Mouse (Mus musculus): ENCODE measurements around the gene Rarres2. TPM values are rescaled to one million over a fixed set of nuclear protein-coding genes. Genes with fewer than 3 reads are reported as not detected.

The Rarres2 gene
- 10 to 100 TPM; 16.6 to 32.1 (median 21.9) TPM for total RNA-seq (2022)

DNA sequence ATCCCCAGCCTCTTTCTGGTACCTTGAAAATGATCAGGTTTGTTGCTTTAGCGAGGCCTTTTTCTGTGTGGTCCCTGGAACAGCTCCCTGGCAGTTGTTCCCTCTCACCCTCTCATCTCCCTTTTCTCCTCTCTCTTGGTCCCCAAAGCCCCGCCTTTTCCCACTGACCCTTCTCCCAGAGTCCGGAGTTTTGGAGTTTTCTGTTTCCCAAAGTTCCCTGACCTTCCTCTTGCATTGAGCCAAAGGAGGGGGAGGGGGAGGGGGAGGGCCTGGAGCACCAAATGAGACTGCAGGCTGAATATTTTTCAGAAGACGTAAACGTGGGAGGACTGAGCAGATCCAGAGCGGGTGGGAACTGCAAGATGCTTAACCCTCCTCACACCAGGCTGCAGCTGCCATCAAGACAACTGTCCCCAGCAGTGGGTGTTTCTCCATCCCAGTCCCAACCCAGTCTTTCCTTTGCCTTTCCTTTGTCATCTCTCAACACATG, at the start of gene Rarres2:
Gene Rarres2 (minus strand): TSS at position 218 of the 490 bp plus-strand sequence.
- no peak for DNase-seq (ENCODE audit: low spot score in 2 of 2)

DNA sequence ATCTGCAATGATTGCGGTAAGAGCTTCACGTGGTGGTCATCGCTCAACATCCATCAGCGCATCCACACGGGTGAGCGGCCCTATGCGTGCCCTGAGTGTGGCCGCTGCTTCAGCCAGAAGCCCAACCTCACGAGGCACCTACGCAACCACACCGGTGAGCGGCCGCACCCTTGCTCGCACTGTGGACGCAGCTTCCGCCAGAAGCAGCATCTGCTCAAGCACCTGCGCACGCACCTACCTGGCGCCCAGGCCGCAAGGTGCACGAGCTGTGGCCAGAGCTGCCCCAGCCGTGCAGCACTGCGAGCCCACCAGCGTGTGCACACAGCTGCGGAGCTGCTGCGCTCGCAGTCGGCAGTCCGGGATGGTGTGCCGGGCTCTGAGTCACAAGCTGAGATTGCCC, 47.4 kb upstream of the Rarres2 start:
- DNase-seq (ENCODE audit: low spot score in 2 of 2) = no peak

DNA sequence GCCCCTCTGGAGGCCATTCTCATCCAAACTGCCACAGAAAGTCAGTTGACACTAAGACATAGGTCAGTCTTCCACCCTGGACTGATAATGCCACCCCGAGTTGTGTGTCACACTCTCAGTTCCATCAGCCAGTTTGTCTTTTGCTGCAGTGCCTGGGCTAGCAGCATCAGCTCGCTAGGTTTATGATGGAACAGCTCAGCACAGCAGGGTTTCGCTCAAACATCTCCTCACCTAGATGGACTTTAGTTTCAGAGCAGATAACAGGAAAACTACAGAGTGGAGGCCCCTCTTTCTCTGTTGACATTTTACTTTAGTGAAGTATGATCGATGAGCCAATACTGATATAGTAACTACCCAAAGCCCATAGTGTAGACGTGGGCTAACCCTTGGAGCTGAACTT, 42.2 kb upstream of the Rarres2 start:
- DNase-seq (ENCODE audit: low spot score in 2 of 2) = no peak

DNA sequence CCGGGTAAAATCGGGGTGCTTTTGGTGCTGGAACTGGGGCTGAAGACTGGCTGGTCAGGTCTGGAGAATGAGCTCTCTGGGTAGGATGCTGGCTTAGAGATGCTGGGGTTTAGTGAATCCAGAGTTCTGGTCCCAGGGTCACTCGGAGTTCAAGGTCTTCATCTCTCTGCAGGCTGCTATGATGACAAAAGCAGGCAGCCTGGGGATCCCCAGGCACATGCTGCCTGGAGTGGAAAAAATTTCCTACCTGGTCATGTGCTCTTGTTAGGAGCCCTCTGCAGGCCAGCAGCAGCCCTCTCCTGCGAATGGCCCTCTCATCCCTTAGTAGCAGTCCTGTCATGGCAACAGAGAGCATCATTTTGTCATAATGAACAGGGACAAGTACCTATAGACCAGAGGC, 40.9 kb upstream of the Rarres2 start:
- DNase-seq (ENCODE audit: low spot score in 2 of 2) = no peak

DNA sequence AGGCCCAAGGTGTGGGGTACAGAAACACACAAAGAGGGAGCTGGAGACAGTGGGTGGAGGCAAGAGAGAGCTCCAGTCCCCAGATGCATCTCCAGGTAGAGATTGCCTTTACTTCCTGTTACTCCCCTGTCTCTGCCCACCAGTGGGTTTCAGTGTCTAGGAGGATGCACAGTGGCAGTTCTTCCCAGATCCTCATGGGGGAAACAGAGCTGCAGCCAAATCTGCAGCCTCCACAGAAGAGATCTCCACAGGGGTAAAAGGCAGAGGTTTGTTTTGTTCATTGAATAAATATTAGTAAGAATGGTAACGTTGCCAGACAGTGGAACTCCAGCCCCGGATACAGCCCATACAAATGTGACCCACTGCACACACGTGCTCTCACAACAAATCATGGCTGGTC, 38.1 kb upstream of the Rarres2 start:
- DNase-seq (ENCODE audit: low spot score in 2 of 2) = no peak

DNA sequence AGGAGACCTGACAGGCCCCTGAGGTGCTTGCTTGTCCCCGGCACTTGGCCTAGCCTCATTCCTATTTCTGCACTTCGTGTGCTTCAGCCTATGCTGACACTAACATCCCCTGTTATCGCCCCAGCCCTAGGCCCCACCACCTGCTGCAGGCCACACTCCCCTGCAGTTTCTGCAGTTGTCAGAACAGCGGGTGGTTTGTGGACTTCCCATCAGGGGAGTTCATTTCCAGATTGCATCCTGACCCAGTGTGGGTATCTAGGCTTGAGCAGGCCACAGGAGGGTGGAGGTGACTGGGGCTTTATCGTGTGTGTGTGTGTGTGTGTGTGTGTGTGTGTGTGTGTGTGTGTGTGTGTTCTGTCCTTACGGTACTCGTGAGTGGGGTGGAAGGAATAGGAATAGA, 36.9 kb upstream of the Rarres2 start:
- DNase-seq (ENCODE audit: low spot score in 2 of 2) = no peak

DNA sequence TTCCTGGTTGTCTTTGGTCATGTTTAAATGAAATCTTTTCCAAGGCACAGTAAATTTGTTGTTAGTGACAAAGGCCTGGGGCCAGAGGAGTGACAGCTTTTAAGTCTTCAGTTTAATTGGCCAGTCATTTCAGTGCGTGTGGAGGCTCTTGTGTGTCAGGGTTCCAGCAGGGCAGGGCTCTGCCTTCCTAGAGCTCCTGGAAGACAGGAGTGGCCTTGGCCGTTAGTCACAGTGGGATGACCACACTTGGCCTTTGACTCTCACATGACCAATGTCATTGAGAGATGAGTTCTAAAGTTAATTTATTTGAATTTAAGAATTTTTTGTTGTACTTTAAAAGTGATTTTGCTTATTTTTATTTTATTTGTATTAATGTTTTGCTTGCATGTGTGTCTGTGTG, 35.5 kb upstream of the Rarres2 start:
- DNase-seq (ENCODE audit: low spot score in 2 of 2) = no peak

DNA sequence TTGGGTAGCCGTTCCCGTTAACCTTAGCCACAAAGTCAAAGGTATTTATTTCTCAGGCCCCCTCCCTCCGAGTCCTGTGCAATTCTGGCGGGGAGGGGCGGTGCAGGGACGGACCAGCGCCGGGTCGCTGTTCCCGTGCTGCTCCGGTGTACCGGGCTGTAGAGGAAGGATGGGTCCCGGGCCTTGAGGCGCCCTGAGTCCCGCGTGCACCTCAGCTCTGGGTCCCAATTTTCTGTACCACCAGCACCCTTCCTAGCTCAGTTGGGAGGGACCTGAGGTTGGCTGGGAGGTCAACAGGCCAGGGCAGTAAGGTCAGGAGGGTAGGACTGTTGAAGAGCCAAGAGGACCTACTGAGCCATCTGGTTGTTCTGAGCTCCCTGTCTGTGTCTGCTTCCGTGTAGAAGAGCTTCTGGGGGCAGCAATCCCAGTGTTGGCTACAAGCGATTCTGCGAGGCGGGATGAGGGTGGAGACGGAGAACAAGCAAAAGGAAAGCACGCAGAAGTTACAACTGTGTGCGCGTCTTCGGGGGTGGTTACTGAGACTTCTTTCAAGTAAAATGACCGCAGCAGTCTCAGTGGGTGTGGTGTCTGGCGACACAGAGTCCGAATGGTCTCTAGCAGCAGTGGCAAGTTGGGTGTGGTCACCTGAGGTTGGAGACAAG, 29.6 kb upstream of the Rarres2 start:
- no peak for DNase-seq (ENCODE audit: low spot score in 2 of 2)

DNA sequence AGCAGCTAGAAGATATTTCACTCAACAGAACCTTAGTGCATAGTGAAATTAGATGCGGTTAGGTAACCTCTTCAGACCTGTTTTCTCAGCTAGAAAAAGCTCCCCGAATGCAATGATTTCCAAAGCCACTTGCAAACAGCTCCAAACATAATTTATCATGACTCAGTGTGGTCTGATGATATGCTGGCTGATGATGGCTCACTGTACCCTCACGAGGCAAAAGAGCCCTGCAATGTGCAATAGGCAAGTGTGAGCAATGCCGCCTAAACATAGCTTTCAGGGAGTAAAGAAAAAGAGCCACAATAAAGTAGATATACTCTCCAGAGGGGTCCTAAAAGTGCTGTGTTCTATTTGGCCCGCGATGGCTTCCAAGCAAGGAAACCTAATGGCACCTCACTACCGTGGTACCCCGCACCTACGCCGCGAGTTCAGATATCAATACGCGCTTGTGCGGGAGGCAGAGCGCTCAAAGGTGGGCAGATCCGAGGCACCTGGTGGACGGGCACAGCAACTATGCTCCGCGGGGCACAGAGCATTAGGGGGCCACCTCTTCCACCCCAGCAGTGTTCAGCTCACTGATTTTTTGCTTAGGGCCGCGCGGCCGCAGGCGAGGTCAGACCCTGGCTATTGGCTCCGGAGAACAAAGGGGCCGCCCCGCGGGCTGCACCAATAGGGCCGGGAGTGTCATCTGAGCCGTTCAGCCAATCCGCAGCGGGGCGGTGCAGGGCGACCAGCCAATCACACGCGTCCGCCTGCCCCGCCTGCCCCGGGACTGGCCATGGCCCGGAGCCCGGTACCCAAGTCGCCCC, 28.9 kb upstream of the Rarres2 start, which contains the start of gene Zfp775:
Gene Zfp775 (plus strand): TSS at position 793 of the 809 bp plus-strand sequence.
- DNase-seq (ENCODE audit: low spot score in 2 of 2) = peak; percentile 94 to 96

DNA sequence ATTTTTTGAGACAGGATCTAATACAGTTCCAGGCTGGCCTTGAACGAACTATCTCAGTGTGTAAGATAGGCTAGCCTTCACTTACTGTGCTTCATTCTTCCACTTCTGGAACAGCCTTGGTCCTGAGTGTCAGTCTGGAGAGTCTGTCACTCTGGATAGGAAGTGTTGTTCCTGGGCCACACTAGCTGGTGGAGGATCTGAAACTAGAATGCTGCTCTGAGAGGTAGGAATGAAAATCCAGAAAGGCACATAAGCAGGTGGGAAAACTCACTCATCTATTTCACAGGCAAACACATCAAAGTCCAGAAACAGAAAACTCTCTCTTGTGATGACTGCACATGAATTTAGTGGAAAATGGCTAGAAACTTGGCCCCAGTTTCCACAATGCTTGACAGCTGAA, 28.0 kb upstream of the Rarres2 start:
- no peak for DNase-seq (ENCODE audit: low spot score in 2 of 2)

DNA sequence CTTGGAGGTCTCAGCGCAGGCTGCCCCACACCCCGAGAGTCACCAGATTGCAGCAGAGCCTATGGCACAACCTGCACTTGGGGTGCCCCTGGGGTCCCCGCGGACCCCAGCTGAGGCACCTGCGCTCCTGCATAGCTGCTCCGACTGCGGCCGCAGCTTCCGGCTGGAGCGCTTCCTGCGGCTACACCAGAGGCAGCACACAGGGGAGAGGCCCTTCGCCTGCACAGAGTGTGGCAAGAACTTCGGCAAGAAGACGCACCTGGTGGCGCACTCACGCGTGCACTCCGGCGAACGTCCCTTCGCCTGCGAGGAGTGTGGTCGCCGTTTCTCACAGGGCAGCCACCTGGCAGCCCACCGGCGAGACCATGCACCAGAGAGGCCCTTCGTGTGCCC, 24.6 kb upstream of the Rarres2 start:
- no peak for DNase-seq (ENCODE audit: low spot score in 2 of 2)

DNA sequence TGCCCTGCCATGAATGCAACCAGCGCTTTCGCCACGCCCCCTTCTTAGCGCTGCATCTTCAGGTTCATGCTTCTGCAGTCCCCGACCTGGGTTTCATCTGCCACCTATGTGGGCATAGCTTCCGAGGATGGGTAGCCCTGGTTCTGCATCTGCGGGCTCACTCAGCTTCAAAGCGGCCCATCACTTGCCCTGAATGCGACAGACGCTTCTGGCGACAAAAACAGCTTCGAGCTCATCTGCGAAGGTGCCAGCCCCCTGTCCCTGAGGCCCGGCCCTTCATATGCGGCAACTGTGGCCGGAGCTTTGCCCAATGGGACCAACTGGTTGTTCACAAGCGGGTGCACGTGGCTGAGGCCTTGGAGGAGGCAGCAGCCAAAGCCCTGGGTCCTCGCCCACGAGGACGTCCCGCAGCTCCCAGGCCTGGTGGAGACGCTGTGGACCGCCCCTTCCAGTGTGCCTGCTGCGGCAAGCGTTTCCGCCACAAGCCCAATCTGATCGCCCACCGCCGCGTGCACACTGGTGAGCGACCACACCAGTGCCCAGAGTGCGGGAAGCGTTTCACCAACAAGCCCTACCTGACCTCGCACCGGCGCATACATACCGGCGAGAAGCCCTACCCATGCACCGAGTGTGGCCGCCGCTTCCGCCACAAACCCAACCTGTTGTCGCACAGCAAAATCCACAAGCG, 24.1 kb upstream of the Rarres2 start:
- DNase-seq (ENCODE audit: low spot score in 2 of 2) = no peak

DNA sequence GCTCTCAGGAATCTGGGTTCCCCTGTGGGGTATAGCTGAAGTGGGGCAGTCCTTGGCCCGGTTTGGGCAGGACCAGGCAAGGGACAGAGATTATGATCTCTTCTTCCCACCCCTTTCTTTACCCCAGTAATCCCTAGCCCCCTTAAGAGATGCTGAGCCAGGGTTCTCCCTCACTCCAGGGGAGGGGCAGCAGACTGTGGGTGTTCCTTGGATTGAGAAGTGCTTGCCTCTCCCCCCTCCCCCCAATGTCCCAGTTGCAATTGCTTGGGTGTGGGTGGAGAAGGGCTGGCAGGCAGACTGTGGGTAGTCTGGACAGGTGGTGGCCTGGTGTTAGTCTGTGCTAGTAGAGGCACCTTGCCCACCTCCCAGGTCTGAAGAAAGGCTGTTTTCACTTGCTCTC, 22.7 kb upstream of the Rarres2 start:
- no peak for DNase-seq (ENCODE audit: low spot score in 2 of 2)

DNA sequence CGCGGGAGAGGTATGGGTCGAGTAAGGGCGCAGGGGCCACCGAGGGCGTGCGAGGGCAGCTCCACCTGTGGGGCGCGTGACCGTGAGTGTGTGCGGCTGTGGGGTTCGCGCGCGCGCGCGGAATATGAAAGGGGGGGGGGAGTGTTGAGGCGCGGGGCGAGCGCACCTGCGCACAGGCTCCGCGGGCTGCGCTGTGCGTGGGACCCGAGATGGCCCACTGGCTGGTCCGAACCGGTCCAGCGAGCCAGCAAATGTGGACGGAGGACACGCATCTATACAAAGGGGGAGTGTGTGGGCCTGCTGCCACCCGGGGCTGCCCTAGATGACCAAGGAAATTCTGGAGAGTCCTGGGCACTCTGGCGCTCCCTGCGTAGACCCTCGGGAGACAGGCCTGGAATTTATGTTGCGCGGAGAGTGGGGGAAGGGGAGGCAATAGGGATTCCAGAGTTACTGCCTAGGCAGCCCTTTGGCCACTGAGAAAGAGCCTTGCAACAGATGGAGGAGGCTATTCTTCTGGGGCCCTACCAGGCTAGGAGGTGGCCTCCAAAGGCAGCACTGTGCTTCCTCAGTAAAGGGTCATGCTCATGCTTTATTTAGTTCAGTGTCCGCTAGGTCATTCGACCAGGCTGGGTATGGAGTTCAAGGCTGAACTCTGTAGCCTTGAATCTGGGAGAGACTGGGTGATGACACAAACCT, 21.6 kb upstream of the Rarres2 start:
- DNase-seq (ENCODE audit: low spot score in 2 of 2) = peak; percentile 51 to 60

DNA sequence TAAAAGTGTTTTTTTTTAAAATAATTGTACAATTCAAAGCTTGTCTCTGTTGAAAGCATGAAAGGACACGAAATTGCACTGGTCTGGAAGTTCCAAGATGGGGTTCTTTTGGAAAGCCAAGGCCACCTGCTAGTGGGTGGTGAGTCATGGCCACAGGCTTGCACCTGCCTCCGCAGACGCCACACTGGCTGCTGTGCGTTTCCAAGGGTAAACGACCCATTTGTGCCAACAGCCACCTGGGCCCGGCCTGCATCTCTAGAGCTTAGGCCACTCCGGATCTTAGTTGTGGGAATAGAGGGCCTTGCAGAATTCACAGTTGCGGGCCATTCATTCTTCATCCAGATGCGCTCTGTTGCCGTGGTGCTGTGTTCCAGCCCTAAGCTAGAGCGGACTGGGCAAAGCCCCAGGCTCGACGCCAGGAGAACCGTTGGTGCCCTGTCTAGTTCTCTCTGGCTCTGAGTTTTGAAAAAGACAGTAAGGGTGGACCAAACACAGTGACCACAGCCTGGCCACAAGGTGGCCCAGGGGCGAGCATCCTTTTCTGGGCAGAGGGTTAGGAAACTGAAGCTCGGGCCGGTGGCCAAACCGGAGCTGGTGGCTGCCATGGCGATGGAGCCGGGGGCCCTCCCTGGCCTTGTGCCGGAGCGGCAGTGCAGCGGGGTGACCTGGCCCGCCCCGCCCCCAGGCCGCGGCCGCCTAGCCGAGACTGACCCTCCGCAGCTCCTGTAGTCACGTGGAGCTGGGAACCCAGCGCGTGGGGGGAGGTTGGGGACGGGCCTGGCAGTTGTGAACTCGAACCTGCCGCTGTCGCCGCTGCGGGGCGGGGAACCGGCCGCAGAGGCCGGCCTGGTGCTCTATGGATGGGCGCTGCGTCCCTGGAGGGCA, 20.8 kb upstream of the Rarres2 start, which contains the start of the genes Repin1 and Gm44965:
Gene Repin1 (plus strand): TSS at position 726 of the 885 bp plus-strand sequence.
Gene Gm44965 (plus strand): TSS at position 784 of the 885 bp plus-strand sequence.
- DNase-seq (ENCODE audit: low spot score in 2 of 2) = peak; percentile 87 to 90

DNA sequence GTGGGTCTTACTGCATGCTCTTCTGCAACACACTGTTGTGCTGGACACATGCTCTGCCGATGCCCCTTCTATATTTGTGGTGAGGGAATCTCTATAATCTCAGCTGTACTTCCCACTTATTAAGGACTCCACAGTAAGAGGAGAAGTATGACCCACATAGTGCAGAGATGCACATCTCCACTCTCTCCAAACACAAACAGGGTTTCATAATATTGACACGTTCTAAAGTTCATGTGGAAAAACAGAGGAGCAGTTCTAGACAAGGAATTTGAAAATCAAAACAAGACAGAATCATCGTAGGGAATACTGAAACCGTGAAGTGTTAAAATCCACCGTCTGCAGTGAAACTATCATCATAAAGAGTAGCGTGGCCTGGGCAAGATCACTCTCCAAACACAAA, 19.3 kb upstream of the Rarres2 start:
- no peak for DNase-seq (ENCODE audit: low spot score in 2 of 2)

DNA sequence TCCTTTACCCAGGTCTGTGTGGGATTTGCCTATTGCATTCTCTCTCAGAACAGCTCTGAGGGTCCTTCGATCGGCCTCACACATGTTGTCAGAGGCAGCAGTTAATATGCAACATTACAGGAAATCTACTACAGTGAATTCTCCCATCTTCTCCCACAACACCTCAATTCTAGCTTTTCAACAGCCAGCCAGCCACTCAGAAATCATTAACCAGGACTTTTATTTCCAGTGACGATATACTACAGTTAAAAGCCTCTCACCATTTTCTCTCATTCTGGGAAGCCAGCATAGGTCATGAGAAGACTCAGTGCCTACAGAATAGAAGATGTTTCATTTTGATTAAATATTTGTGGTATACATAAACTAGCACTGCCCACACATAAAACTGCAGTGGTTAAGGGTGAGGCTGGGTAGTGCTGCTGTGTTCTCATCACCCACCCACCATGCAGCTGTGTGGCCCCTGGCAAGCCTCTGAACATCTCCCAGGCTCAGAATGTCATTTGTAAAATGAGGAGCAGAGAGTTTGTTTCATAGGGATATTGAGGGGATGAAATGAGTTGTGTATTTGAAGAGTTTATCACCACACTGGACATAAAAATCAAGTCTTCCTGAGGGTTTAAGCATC, 18.7 kb upstream of the Rarres2 start:
- DNase-seq (ENCODE audit: low spot score in 2 of 2) = no peak

DNA sequence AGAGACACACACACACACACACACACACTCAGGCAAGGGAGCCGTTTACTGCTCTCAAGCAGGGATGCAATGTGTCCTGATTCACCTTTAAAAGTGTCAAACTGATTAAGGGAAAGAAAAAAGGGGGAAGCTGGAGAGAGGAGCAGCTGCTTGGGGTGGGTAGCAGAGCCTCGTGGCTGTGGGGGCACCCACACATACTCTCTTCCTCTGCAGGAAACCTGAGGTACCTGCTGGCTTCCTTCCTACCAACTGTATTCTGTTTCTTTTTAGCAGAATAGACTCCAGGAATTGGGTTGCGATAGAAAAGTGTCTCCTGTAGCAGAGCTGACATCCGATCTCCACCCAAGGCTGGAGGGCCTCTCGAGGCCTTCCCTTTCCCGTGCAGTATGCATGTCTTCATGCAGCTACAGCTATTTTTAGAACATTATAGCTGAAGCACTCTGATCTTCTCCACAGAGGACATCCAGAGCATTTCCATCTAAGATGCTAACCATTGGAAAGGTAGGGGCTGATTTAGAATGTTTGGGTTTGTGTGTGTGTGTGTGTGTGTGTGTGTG, 16.7 kb upstream of the Rarres2 start, which contains the start of gene Gm45021:
Gene Gm45021 (plus strand): TSS at position 417 of the 557 bp plus-strand sequence.
- DNase-seq (ENCODE audit: low spot score in 2 of 2) = no peak

DNA sequence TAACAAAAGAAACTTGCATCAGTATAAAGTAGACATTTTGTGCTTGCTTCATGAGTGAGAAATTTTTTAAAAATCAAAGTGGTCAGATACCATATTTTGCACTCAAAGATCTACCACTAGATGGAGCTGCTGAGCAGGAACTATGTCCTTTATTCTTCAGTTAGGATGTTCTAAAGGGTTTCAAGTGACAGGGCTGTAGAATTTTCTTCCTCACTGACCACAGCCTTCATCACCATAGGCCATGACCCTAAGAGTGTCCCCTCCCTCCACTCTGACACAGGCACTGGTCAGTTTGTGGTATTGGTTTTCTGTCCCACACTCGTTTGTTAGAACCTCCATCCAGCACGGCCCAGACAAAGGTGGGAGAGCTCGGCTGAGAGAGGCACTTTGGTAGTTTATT, 9.4 kb upstream of the Rarres2 start:
- no peak for DNase-seq (ENCODE audit: low spot score in 2 of 2)

Data from layer of hippocampus, adult 8-10 months (tissue).